In genomic region chr13:111999647-112000292, GRCm38 (mm10) we compare ENCODE assay signal across 21 mouse cellular contexts.
A peak's percentile ranks its signal among the peaks of the same experiment; 100 is the strongest.
DNase-seq lines count a peak whose midpoint lies in the region; ATAC-seq and TF ChIP-seq lines count a peak whose summit lies in the region.
"Had no signal": no experiment of that assay in that cellular context is flagged by ENCODE, and none has a peak within 500 bp of the region (broad histone marks: within the 10 kb centered on the region; RNA-seq: fewer than 3 reads in every experiment).

No protein-coding gene starts in this region.

- no peak for ATAC-seq in liver, postnatal 0 days
- peak; percentile 18; the same call in 1 of the 2 replicates for ATAC-seq in neutrophil, adult 5-6 weeks (ENCODE audit: extremely low read depth, insufficient number of reproducible peaks, low FRiP score, poor library complexity, severe bottlenecking)
- ATAC-seq: forebrain, embryonic 13.5 days; forebrain, postnatal 0 days; hindbrain, embryonic 16.5 days had no signal

- H3K9ac ChIP-seq in liver, postnatal 0 days (replicated peaks), result no peak overlapping the region
- H3K9ac ChIP-seq: embryonic facial prominence, embryonic 13.5 days; forebrain, embryonic 13.5 days; forebrain, postnatal 0 days; hindbrain, embryonic 12.5 days had no signal

- H3K9me3 ChIP-seq in liver, postnatal 0 days (ENCODE audit: low read length), result no peaks in the 10 kb centered on the region
- H3K9me3 ChIP-seq: embryonic facial prominence, embryonic 13.5 days; forebrain, embryonic 13.5 days; G1E; heart, embryonic 10.5 days; hindbrain, embryonic 12.5 days had no signal

- H3K4me3 ChIP-seq in liver, postnatal 0 days (ENCODE audit: low read depth, low read length), result no peak overlapping the region
- H3K4me3 ChIP-seq in bone marrow, adult 2 months (replicated peaks; ENCODE audit: control insufficient read depth, low read depth, low read length), result no peak overlapping the region
- H3K4me3 ChIP-seq: embryonic facial prominence, embryonic 13.5 days; forebrain, embryonic 13.5 days; heart, embryonic 10.5 days; hindbrain, embryonic 12.5 days had no signal

- no peaks in the 10 kb centered on the region for H3K27me3 ChIP-seq in liver, postnatal 0 days (ENCODE audit: insufficient read depth, low read length)
- H3K27me3 ChIP-seq: embryonic facial prominence, embryonic 13.5 days; forebrain, embryonic 13.5 days; hindbrain, embryonic 12.5 days had no signal

- no peak overlapping the region for H3K4me2 ChIP-seq in liver, postnatal 0 days (ENCODE audit: low read depth, low read length)
- H3K4me2 ChIP-seq: embryonic facial prominence, embryonic 13.5 days; forebrain, embryonic 13.5 days; hindbrain, embryonic 12.5 days had no signal

- H3K27ac ChIP-seq in liver, postnatal 0 days (ENCODE audit: low read depth), result peak overlapping the region; percentile 81
- H3K27ac ChIP-seq in bone marrow, adult 2 months (ENCODE audit: control insufficient read depth, insufficient read depth, low read depth, low read length, poor library complexity), result peak overlapping the region; percentile 26; the same call in 1 of the 2 replicates
- H3K27ac ChIP-seq: embryonic facial prominence, embryonic 13.5 days; forebrain, embryonic 13.5 days; heart, embryonic 10.5 days; hindbrain, embryonic 12.5 days had no signal

- peaks cover 35% of the 10 kb centered on the region for H3K4me1 ChIP-seq in liver, postnatal 0 days (ENCODE audit: insufficient read depth)
- peaks cover 9% of the 10 kb centered on the region; the same call in 1 of the 2 replicates for H3K4me1 ChIP-seq in bone marrow, adult 2 months (ENCODE audit: control insufficient read depth, insufficient read depth, low read length)

- no peaks in the 10 kb centered on the region for H3K36me3 ChIP-seq in liver, postnatal 0 days (replicated peaks; ENCODE audit: insufficient read depth, low read length)
- H3K36me3 ChIP-seq: embryonic facial prominence, embryonic 13.5 days; G1E; heart, embryonic 10.5 days; hindbrain, embryonic 12.5 days had no signal

- TF ChIP-seq CTCF in liver, postnatal 0 days (IDR thresholded peaks at IDR 0.05; ENCODE audit: low read depth), result no peak
- TF ChIP-seq CTCF in bone marrow, adult 2 months (IDR thresholded peaks at IDR 0.05; ENCODE audit: control insufficient read depth, insufficient read depth, low read length), result no peak

- DNase-seq in liver, postnatal 0 days, result no peak
- no peak for DNase-seq in liver
- DNase-seq in B cell, adult 2 months, result peak; percentile 68 to 69
- DNase-seq in adrenal gland, adult (ENCODE audit: inconsistent age in 2 of 2, low spot score in 1 of 2), result no peak
- no peak for DNase-seq in layer of hippocampus, postnatal 36 days
- DNase-seq: adrenal gland, postnatal 14 days; cerebellum, adult 18-20 months; cerebellum, adult 9-11 months; cerebellum, postnatal 36 days; forebrain, postnatal 0 days; gastrocnemius, postnatal 14 days; heart, postnatal 10 days; heart, postnatal 4 days had no signal

- TF ChIP-seq EP300 in liver, postnatal 0 days (IDR thresholded peaks at IDR 0.05; ENCODE audit: low read depth), result no peak

- TF ChIP-seq POLR2A in bone marrow, adult 2 months (IDR thresholded peaks at IDR 0.05; ENCODE audit: borderline replicate concordance, control insufficient read depth, low read depth, low read length), result no peak

- WGBS in liver, postnatal 0 days (ENCODE audit: insufficient replicate concordance), result 80% methylated on average over 6 of the region's 6 CpGs
- 71% methylated on average over 6 of the region's 6 CpGs for WGBS in bone marrow, adult 2 months

Comparison
In these comparisons a context has a peak if more than half of its experiments do, and no peak if none do; other contexts are left out.
1. DNase-seq: peak in B cell, adult 2 months (2 of 2); none in liver, postnatal 0 days (single experiment), liver (single experiment), adrenal gland, adult (0 of 2) and layer of hippocampus, postnatal 36 days (0 of 2).